Mouse (Mus musculus) spleen, adult 2 months (tissue): ENCODE data around the gene Dnajc25.

ENCODE experiments used
- CTCF ChIP-seq: fragments of 200-500 bp; IDR thresholded peaks from 2 replicates; pipeline ENCODE4 v1.5.1; 2011; ENCODE audit warnings: mild to moderate bottlenecking, inconsistent platforms; ENCODE audit not compliant: insufficient read depth, insufficient read length, insufficient replicate concordance; ENCODE audit errors: extremely low read depth
- POLR2A ChIP-seq: fragments of 200-500 bp; IDR thresholded peaks from 2 replicates; pipeline ENCODE4 v1.6.1; 2011; ENCODE audit warnings: low read depth, low read length, inconsistent platforms

DNA sequence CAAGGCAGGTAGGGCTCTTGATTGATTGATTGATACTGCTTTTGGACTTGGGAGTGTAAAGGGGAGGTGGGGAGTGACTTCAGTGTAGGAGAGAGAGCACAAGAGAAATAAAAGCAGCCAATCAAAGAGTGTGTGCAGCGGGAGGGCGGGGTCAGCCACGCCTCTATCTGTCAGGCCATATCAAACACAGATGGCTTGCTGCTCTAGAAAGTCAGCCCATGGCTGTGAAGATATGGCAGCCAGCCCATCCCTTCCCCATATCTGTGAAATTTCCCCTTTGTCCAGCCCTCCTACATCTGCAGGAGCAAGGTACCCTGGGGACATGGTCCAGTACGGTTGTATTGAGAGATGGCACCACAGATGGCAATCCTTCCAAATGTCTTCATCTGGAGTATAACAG, 24.2 kb upstream of the Dnajc25 start:
- no peak for TF ChIP-seq CTCF
- TF ChIP-seq POLR2A = no peak
